Mouse (Mus musculus): ENCODE results near the gene Hist1h2bh. TPM values are rescaled to one million over a fixed set of nuclear protein-coding genes. Genes with fewer than 3 reads are reported as not detected.
"Not testable (repeated sequence)": the region's sequence is repeated elsewhere in the genome, so short reads cannot be mapped to it uniquely, and the experiment has no call there.

Hist1h2bh gene
- polyA plus RNA-seq, 1 experiment = 0.81 TPM

DNA sequence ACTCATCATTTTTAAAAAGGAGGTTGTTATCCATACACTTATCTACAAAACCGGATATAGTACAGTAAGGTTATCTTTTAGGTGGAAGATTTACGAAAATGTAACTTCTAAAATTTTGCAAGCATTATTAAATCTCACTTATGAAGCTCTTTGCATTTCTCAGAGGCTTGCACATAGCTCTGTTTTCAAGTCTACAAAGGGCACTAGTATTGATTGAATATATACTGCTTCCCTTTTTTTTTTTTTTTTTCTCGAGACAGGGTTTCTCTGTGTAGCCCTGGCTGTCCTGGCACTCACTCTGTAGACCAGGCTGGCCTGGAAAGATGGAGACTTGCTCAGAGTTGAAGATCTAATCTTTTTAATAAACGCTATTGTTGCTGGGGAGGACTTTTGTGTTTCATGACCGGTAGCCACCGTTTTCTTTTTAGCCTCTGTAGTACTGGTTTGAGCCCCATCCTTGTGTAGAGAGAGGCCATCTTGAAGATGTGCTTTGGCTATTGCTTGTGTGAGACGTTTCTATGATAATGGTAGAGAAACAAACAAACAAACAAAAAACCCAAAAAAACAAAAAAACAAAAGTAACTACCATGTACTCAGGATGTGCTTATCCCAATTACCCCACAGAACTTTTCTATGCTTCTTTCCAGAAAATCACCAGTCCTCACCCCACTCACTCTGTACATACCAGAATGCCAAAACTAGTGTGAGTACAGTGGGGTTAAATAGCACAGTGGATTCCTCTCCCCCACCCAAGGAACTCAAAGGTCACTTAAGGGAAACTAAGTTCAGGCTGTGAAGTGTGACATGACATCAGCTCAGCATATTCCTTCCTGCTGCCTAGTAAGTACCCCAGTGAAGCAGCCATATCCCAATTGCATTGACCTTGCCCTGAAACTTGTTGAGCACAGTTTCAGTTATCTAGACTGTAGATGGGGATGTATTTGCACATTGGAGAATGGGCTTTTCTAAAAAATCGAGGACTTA, 9.0 kb upstream of the Hist1h2bh start:
- no peak for DNase-seq (ENCODE audit: low read depth)

DNA sequence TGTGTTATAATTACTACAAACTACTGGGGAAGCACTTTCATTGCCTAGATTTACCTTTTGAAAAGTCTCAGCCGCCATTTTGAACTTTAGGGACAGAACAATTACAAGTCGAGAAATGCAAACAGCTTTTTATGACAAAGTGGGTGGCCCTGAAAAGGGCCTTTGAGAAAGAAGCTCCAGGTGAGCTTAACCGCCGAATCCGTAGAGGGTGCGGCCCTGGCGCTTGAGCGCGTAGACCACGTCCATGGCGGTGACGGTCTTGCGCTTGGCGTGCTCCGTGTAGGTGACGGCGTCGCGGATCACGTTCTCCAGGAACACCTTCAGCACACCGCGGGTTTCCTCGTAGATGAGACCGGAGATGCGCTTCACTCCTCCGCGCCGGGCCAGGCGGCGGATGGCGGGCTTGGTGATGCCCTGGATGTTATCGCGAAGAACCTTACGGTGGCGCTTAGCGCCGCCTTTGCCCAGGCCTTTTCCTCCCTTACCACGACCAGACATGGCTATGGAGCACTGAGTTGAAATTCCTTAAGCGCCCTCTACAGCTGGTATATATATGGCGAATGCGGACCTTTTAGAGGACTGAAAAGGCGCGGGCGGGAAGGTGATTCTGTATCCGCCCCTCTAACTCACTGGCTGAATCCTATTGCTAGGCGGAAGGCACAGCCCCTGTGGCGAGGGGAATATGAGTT, 8.1 kb upstream of the Hist1h2bh start, which contains the start of gene Hist1h4f:
TSS of gene Hist1h4f (minus strand) at position 503 of the 689 bp plus-strand sequence.
- not testable (repeated sequence) for DNase-seq (ENCODE audit: low read depth)

DNA sequence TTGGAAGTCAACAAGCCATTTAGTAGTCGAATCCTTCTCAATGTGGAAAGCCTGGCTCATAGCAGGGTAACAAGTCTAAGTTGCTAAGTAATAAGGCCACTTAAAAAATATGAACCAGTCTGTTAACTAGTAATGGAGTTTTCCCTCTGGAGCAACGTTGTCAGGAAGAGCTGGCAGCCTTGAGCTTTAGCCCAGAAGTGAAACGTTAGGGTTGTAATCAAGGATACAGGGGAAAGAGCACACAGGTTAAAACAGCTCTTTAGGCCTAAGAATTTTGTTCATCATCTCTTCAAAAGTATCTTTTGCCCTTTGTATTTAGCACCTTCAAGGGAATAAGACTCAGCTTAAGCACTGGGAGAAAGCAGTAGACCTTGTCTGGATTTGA, 7.6 kb upstream of the Hist1h2bh start:
- no peak for DNase-seq (ENCODE audit: low read depth)

DNA sequence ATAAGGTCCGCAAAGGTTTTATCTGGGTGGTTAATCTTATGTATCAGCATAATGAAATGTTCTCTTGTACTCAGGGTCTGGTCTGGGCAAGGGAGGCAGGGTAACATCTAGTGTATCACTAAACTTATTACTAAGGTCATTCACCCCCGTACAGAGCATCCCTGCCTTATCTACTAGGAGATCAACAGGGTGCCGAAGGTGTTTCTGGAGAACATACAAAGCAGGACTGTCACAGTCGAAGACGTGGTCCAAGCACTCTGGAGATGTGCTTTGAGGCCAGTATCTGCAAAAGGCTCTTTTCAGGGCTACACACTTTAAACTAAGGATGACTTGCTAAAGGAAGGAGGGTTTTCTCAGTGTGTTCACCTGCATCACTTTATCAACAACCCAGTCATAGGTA, 3.5 kb upstream of the Hist1h2bh start:
- no peak for DNase-seq (ENCODE audit: low read depth)

- DNase-seq (ENCODE audit: low read depth) = not testable (repeated sequence)
Observed at GRCm38 (mm10) chr13:23544787-23545120, 1.6 kb upstream of the Hist1h2bh start.

DNA sequence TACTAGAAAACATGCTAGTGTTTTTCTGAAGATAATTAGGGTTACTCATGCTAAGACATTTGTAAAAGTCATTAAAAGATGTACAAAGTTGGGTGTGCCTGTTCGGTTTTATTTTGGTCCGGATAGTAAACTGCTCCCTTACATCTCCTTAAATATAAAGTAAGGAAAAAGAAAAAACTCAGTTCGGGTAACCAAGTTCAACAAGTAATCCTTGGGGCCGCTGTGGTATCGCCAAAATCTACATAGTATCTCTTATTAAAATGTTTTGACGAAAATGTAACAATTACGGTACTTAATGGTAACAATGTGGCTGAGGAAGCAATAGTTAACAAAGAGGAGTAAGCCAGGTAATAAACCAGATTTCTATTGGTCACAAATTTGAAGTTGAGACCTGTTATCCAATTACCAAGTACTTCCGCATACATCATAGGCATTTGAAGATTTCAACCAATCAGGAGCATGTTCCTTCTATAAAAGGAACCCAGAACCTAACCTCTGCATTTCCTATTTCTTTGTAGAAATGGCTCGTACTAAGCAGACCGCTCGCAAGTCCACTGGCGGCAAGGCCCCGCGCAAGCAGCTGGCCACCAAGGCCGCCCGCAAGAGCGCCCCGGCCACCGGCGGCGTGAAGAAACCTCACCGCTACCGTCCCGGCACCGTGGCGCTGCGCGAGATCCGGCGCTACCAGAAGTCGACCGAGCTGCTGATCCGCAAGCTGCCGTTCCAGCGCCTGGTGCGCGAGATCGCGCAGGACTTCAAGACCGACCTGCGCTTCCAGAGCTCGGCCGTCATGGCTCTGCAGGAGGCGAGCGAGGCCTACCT, 984 bp upstream of the Hist1h2bh start, which contains the start of gene Hist1h3f:
TSS of gene Hist1h3f (plus strand) at position 88 of the 822 bp plus-strand sequence.
- peak; percentile 97 for DNase-seq (ENCODE audit: low read depth)

DNA sequence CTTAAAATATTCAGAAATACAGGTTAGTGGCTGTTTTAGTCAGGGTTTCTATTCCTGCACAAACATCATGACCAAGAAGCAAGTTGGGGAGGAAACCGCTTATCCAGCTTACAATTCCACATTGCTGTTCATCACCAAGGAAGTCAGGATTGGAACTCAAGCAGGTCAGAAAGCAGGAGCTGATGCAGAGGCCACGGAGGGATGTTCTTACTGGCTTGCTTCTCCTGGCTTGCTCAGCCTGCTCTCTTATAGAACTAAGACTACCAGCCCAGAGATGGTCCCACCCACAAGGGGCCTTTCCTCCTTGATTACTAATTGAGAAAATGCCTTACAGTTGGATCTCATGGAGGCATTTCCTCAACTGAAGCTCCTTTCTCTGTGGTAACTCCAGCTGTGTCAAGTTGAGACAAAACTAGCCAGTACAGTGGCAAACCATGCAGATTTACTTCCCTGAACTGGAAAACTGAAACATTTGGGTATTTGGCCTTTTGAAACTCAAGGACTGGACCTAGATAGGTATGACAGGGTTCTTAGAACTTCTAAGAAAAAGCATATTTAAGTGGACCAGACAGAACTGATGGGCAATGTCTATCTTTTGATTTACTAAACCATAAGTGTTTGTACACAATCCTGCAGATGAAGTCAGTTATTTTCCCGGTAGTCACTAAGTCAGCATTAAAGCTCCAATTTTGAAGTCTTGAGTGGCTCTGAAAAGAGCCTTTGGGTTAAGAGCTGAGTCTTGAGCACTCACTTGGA, 789 bp downstream of the Hist1h2bh start:
- not testable (repeated sequence) for DNase-seq (ENCODE audit: low read depth)

DNA sequence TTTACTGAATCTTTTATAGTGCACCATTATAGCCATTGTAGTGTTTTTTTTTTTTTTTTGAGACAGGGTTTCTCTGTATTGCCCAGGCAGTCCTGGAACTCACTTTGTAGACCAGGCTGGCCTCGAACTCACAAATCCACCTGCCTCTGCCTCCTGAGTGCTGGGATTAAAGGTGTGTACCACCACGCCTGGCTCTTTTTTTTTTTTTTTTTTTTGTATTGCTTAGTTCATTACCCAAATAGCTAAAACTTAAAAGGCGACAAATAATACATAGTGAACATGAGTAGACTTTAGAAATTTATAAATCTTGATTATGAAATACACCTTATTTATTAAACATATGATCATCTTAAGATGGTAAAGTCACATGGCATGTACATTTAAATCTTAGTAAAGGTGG, 1.7 kb downstream of the Hist1h2bh start:
- no peak for DNase-seq (ENCODE audit: low read depth)

- DNase-seq (ENCODE audit: low read depth) = not testable (repeated sequence)
Observed at GRCm38 (mm10) chr13:23539821-23540220, 3.4 kb downstream of the Hist1h2bh start.

- no peak for DNase-seq (ENCODE audit: low read depth)
Observed at GRCm38 (mm10) chr13:23538249-23538648, 4.9 kb downstream of the Hist1h2bh start.

- DNase-seq (ENCODE audit: low read depth) = no peak
Observed at GRCm38 (mm10) chr13:23537006-23537710, 6.0 kb downstream of the Hist1h2bh start.

GRCm38 (mm10) chr13:23536076-23536822, 6.9 kb downstream of the Hist1h2bh start:
- DNase-seq (ENCODE audit: low read depth) = no peak

GRCm38 (mm10) chr13:23535137-23536075, 7.8 kb downstream of the Hist1h2bh start, which contains the start of gene Hist1h3g:
Gene Hist1h3g (plus strand): TSS chr13:23535422.
- DNase-seq (ENCODE audit: low read depth) = not testable (repeated sequence)

DNA sequence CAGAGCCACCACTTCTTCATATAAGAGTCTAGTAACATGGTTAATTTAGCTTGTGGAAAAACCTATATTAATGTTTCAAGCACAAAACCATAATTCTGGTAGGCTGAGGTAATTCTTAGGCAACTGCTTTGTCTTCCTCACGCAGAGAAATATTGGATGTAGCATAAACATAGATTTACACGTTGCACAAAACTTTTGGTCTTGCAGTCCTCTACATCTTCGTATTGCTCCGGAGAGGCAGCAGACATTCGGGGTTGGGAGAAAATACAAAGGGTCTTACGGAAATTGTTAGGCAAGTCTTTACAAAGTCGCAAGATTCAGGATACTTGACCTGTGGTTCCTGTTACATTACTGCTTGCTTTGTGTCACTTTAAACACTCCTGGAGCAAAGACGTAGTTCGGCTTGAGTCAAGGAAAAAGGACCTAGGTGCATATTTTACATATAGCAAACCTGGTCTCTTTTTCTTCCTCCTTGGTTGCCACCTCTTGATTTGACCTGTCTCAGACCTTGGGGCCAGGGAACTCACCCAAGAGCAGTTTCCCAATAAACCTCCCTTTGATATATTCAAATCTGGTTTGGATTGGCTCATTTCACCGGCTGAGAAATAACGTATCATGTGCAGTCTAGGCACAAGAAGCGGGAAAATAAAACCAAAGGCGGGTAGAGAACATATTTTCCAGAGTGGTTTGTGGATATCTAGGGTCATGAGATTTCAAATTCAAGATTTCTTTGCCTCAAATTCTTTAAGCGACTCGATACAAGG, 8.6 kb downstream of the Hist1h2bh start:
- DNase-seq (ENCODE audit: low read depth) = no peak

DNA sequence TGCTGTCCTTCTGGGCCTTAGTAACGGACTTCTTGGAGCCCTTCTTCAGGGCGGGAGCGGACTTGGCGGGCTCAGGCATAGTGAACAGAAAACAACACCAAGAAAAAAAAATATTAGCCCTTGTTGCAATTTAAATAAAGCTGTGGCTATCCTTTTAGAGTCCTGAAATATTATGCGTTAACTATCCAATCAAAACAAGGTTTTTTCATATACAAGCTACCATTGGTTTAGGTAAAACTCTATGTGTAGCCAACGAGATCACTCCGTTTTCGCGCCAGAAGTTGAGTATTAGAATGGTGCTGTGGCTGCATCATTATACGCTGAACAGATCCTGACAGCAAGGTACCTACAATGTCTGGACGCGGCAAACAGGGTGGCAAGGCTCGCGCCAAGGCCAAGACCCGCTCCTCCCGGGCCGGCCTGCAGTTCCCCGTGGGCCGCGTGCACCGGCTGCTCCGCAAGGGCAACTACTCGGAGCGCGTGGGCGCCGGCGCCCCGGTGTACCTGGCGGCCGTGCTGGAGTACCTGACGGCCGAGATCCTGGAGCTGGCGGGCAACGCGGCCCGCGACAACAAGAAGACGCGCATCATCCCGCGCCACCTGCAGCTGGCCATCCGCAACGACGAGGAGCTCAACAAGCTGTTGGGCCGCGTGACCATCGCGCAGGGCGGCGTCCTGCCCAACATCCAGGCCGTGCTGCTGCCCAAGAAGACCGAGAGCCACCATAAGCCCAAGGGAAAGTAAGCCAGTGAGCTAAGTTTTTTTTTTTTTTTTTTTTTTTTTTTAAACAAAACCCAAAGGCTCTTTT, 9.4 kb downstream of the Hist1h2bh start, which contains the start of gene Hist1h2af:
TSS of gene Hist1h2af (plus strand) at position 347 of the 808 bp plus-strand sequence.
- DNase-seq (ENCODE audit: low read depth) = not testable (repeated sequence)

- no peak for DNase-seq (ENCODE audit: low read depth)
Observed at GRCm38 (mm10) chr13:23532262-23533075, 10.7 kb downstream of the Hist1h2bh start.
